Mouse (Mus musculus) MEL (cell line): ENCODE data around the gene Kirrel3. TPM values are rescaled to one million over a fixed set of nuclear protein-coding genes. Genes with fewer than 3 reads are reported as not detected.

ENCODE experiments used
- DNase-seq: peaks from one replicate; pipeline ENCODE4 v3.0.0; 2011; ENCODE audit warnings: low read depth, low spot score
- H3K27ac ChIP-seq: 2 replicates; pipeline ENCODE4 v1.5.1; 2012; ENCODE audit warnings: low read depth, mild to moderate bottlenecking, control low read depth, low read length, moderate library complexity; ENCODE audit not compliant: control insufficient read depth
- H3K27me3 ChIP-seq, 2 experiments: fragments of 150-350 bp in 1 of 2; sonication (generic) in 1 of 2; 2 replicates each; pipeline ENCODE4 v1.6.1; 2012; ENCODE audit warnings: low read length in 2 of 2, mild to moderate bottlenecking in 2 of 2, improper control_type of control experiment in 1 of 2, moderate library complexity in 1 of 2; ENCODE audit not compliant: insufficient read depth in 2 of 2, control insufficient read depth in 1 of 2
- H3K36me3 ChIP-seq, 2 experiments: 2 replicates each; pipeline ENCODE4 v1.6.1; 2012 to 2014; ENCODE audit warnings: low read length in 2 of 2, improper control_type of control experiment in 1 of 2, inconsistent platforms in 1 of 2, mild to moderate bottlenecking in 1 of 2; ENCODE audit not compliant: insufficient read depth in 2 of 2, control insufficient read depth in 1 of 2
- H3K4me1 ChIP-seq, 2 experiments: fragments of 150-350 bp in 1 of 2; sonication (generic) in 1 of 2; 2 replicates each; pipeline ENCODE4 v1.6.1; 2012; ENCODE audit warnings: low read length in 2 of 2, improper control_type of control experiment in 1 of 2, mild to moderate bottlenecking in 1 of 2; ENCODE audit not compliant: insufficient read depth in 2 of 2, control insufficient read depth in 1 of 2
- H3K4me3 ChIP-seq, 2 experiments: fragments of 150-350 bp in 1 of 2; sonication (generic) in 1 of 2; 2 replicates each; pipeline ENCODE4 v1.5.1; 2012; ENCODE audit warnings: low read depth in 2 of 2, low read length in 2 of 2, mild to moderate bottlenecking in 2 of 2, moderate library complexity in 2 of 2, control low read depth in 1 of 2, improper control_type of control experiment in 1 of 2; ENCODE audit not compliant: control insufficient read depth in 1 of 2, insufficient read depth in 1 of 2
- H3K79me2 ChIP-seq: 2 replicates; pipeline ENCODE4 v1.6.1; 2012; ENCODE audit warnings: mild to moderate bottlenecking, low read length, moderate library complexity; ENCODE audit not compliant: control insufficient read depth, poor library complexity, insufficient read depth
- H3K9ac ChIP-seq: 2 replicates; pipeline ENCODE4 v1.6.1; 2012; ENCODE audit warnings: low read depth, mild to moderate bottlenecking, control low read depth, low read length, moderate library complexity; ENCODE audit not compliant: control insufficient read depth, poor library complexity, severe bottlenecking
- H3K9me3 ChIP-seq: fragments of 150-350 bp; sonication (generic); replicated peaks from 2 replicates; pipeline ENCODE4 v1.6.1; 2012; ENCODE audit warnings: mild to moderate bottlenecking, low read length, improper control_type of control experiment, moderate library complexity; ENCODE audit not compliant: insufficient read depth
- CTCF ChIP-seq, 3 experiments: IDR thresholded peaks in 2 of 3; conservative IDR thresholded peaks in 1 of 3; 2 replicates each; pipeline ENCODE4 v1.5.1; 2011 to 2012; ENCODE audit warnings: low read length in 3 of 3, low read depth in 2 of 3, mild to moderate bottlenecking in 2 of 3, improper control_type of control experiment in 1 of 3, inconsistent platforms in 1 of 3, mixed read lengths in 1 of 3, moderate library complexity in 1 of 3; ENCODE audit not compliant: control insufficient read depth in 1 of 3, insufficient read depth in 1 of 3, poor library complexity in 1 of 3, severe bottlenecking in 1 of 3
- E2F4 ChIP-seq: IDR thresholded peaks from 2 replicates; pipeline ENCODE4 v1.6.1; 2011; ENCODE audit warnings: low read depth, low read length, improper control_type of control experiment, borderline replicate concordance
- ETS1 ChIP-seq: IDR thresholded peaks from 2 replicates; pipeline ENCODE4 v1.6.1; 2012; ENCODE audit warnings: low read depth, mild to moderate bottlenecking, inconsistent platforms, low read length, improper control_type of control experiment, moderate library complexity
- GABPA ChIP-seq: IDR thresholded peaks from 2 replicates; pipeline ENCODE4 v1.6.1; 2012; ENCODE audit warnings: low read depth, mild to moderate bottlenecking, inconsistent platforms, low read length, improper control_type of control experiment, moderate library complexity
- GATA1 ChIP-seq: IDR thresholded peaks from 2 replicates; pipeline ENCODE4 v1.6.1; 2011; ENCODE audit warnings: low read depth, low read length, improper control_type of control experiment
- KAT2A ChIP-seq: conservative IDR thresholded peaks from 2 replicates; pipeline ENCODE4 v1.6.1; 2012; ENCODE audit warnings: low read depth, low read length, improper control_type of control experiment, inconsistent platforms
- MAFK ChIP-seq: IDR thresholded peaks from 2 replicates; pipeline ENCODE4 v1.6.1; 2011; ENCODE audit warnings: low read depth, mild to moderate bottlenecking, low read length, improper control_type of control experiment, borderline replicate concordance
- MEF2A ChIP-seq: IDR thresholded peaks from 2 replicates; pipeline ENCODE4 v1.6.1; 2014; ENCODE audit warnings: low read depth, mild to moderate bottlenecking, inconsistent platforms, low read length, improper control_type of control experiment; ENCODE audit not compliant: poor library complexity, insufficient replicate concordance, severe bottlenecking; ENCODE audit errors: extremely low read depth
- MYB ChIP-seq: IDR thresholded peaks from 2 replicates; pipeline ENCODE4 v1.6.1; 2011; ENCODE audit warnings: mild to moderate bottlenecking, low read depth, low read length, improper control_type of control experiment
- MYC ChIP-seq: IDR thresholded peaks from 2 replicates; pipeline ENCODE4 v1.6.1; 2011; ENCODE audit warnings: low read depth, mild to moderate bottlenecking, low read length, improper control_type of control experiment, moderate library complexity
- NRF1 ChIP-seq: IDR thresholded peaks from 2 replicates; pipeline ENCODE4 v1.6.1; 2014; ENCODE audit warnings: low read depth, mild to moderate bottlenecking, inconsistent platforms, low read length, improper control_type of control experiment, moderate library complexity; ENCODE audit not compliant: poor library complexity, insufficient read depth, severe bottlenecking
- RCOR1 ChIP-seq: IDR thresholded peaks from 2 replicates; pipeline ENCODE4 v1.6.1; 2012; ENCODE audit warnings: low read depth, mild to moderate bottlenecking, inconsistent platforms, low read length, improper control_type of control experiment
- SIN3A ChIP-seq: IDR thresholded peaks from 2 replicates; pipeline ENCODE4 v1.6.1; 2012; ENCODE audit warnings: low read length, improper control_type of control experiment, inconsistent platforms
- TAL1 ChIP-seq: IDR thresholded peaks from 2 replicates; pipeline ENCODE4 v1.6.1; 2012; ENCODE audit warnings: mild to moderate bottlenecking, inconsistent platforms, low read length, moderate library complexity, mixed read lengths
- UBTF ChIP-seq: IDR thresholded peaks from 2 replicates; pipeline ENCODE4 v1.6.1; 2012; ENCODE audit warnings: low read depth, mild to moderate bottlenecking, inconsistent platforms, low read length, improper control_type of control experiment, moderate library complexity, borderline replicate concordance; ENCODE audit not compliant: insufficient read depth
- polyA plus RNA-seq, 2 experiments: library from polyadenylated mRNA; stranded (reverse) in 1 of 2; unstranded in 1 of 2; fragments of >175 nt in 1 of 2; fragments of >200 nt in 1 of 2; gene quantifications; 2 replicates each; pipeline versions ENCODE4 v1.2.1 to v1.2.4; 2012; ENCODE audit warnings: low replicate concordance in 2 of 2, low read depth in 1 of 2; ENCODE audit not compliant: insufficient read length in 2 of 2, insufficient read depth in 1 of 2, missing spikeins in 1 of 2
- total RNA-seq: library from RNA; depleted of rRNA; stranded (reverse); fragments of 300-350 nt; gene quantifications from 2 replicates; pipeline ENCODE4 v1.2.3, GENCODE M21; 2012

Gene Kirrel3
- total and polyA plus RNA-seq, 3 experiments, result 0.06 TPM; not detected in 2

DNA sequence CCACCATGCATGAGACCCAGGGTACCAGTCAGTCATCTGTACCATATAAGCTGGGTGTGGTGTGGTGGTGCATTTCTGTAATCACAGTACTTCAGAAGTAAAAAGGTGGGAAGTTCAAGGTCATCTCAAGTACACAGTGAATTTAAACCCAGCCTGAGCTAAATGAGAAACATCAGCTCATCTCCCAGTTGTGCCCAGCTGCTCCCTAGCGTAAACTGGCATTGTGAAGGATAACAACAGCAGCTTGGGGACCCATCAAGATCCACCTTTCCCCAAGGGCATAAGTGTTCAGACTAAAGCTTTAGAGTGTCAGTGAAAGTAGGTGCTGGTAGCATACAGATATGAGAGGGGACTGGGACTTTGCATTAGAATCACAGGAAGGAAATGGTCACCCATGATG lies 488.6 kb downstream of the Kirrel3 start:
- no peaks in the 10 kb centered on the region for H3K36me3 ChIP-seq
- H3K9ac ChIP-seq, result no peak overlapping the region
- H3K27ac ChIP-seq, result no peak overlapping the region
- H3K79me2 ChIP-seq, result no peaks in the 10 kb centered on the region
- no peak for TF ChIP-seq GABPA
- TF ChIP-seq, all 39 proteins: peak for 0
- Histone ChIP-seq H3K9me3 (no peaks in the 10 kb centered on the region), H3K4me1 (no peaks in the 10 kb centered on the region), H3K27me3 (no peaks in the 10 kb centered on the region), H3K4me3 (no peak overlapping the region)
- DNase-seq, result no peak

DNA sequence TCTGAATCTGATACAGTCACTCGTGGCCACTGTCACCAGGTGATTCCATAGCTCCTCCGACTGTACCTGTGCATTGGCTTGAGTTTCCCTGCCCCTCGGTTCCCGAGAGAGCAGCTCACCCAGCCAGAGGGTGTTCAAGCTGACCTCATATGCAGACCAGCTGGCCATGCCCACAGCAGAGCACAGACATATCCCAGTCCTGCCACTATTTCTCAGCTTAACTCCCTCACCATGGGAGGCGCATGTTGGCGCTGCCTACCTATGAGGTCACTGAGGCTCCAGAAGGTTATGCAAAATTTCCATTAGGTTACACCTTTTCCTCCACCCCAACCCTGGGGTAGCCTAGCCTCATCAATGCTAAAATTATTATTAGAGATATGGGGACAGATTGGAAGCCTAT lies 489.6 kb downstream of the Kirrel3 start:
- Histone ChIP-seq H3K4me3 (no peak overlapping the region), H3K79me2 (no peaks in the 10 kb centered on the region), H3K27ac (no peak overlapping the region), H3K4me1 (no peaks in the 10 kb centered on the region), H3K9me3 (no peaks in the 10 kb centered on the region), H3K27me3 (no peaks in the 10 kb centered on the region), H3K9ac (no peak overlapping the region), H3K36me3 (no peaks in the 10 kb centered on the region)
- no peak for DNase-seq
- no peak for TF ChIP-seq GATA1
- TF ChIP-seq MYB, result no peak
- no peak for TF ChIP-seq E2F4
- no peak for TF ChIP-seq MYC
- TF ChIP-seq MAFK, result no peak

DNA sequence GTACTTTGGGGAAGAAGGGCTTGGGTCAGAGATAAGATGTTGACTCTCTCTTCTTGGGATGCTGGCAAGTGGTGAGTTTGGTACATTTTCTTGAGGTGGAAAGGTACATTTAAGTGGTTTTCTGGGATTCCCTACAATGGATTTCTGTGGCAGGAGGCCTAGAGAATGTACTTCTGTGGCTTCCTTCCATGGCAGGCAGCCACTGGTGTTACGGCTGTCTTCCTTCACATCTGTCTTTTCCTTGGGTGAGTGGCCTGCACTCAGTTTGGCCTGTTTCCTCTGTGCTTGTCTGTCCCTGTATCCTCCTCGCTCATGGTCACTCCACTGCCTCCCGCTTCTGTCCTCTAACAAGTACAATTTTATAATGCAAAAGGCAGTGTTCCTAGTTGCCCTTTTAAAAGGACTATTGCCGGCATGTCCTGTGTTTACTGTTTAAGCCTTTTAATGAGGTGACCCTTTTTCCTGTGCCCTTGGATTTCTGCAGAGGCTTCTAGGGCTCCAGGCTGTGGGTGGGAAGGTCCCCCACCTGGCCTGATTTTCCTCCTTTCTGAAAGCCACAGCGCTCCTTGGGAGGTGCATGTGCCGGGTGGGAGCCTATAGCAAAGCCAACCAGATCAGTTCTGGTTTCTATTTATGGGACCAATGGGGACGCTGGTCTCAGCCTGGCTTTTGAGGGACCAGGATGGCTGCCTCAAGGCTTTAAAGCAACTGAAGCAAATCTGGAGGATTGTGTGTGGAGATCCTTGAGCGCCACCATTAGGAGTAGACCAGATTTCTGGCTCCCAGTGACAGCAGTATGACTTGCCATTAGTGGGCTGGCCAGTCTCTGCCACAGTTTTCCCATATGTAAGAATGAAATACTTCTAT lies 491.1 kb downstream of the Kirrel3 start:
- no peak overlapping the region for H3K27ac ChIP-seq
- H3K79me2 ChIP-seq, result no peaks in the 10 kb centered on the region
- no peaks in the 10 kb centered on the region for H3K4me1 ChIP-seq
- H3K27me3 ChIP-seq, result no peaks in the 10 kb centered on the region
- no peak for DNase-seq
- no peak for TF ChIP-seq KAT2A
- no peak for TF ChIP-seq CTCF (IDR thresholded peaks at IDR 0.05 in 2 of 3, conservative IDR thresholded peaks at IDR 0.05 in 1 of 3; ENCODE audit: control insufficient read depth in 1 of 3, insufficient read depth in 1 of 3, low read depth in 2 of 3, low read length in 3 of 3, poor library complexity in 1 of 3, severe bottlenecking in 1 of 3)
- TF ChIP-seq MEF2A, result no peak
- TF ChIP-seq ETS1, result no peak
- TF ChIP-seq TAL1, result no peak
- TF ChIP-seq UBTF, result no peak
- no peak for TF ChIP-seq GABPA
- TF ChIP-seq SIN3A, result no peak
- TF ChIP-seq RCOR1, result no peak
- no peak for TF ChIP-seq NRF1
- TF ChIP-seq MAFK, result no peak
- no peak overlapping the region for H3K9ac ChIP-seq
- H3K9me3 ChIP-seq, result no peaks in the 10 kb centered on the region
- H3K36me3 ChIP-seq, result no peaks in the 10 kb centered on the region
- no peak overlapping the region for H3K4me3 ChIP-seq
